Mouse (Mus musculus): ENCODE measurements around the gene Sarnp.
A peak's percentile ranks its signal among the peaks of the same experiment; 100 is the strongest.

DNA sequence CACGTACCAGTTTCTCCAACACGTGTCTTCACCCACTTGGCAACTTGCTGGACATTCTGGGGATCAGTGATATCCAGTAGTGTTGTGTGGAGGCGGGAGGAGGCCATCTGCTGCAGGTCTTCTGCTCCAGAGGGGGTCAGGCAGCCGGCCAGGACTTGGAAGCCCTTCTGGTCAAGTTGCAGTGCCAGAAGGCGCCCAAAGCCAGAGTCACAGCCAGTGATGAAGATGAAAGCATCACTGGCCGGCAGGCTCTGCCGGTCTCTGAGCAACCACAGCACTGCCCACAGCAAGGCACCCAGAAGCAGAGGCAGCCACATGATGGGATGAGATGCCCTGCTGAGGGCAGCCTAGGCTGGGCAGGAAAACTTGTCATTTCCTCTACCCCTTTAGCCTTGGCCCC is 101.1 kb downstream of the Sarnp start:
- no peak for TF ChIP-seq TCF12 (IDR thresholded peaks at IDR 0.05; ENCODE audit: insufficient read depth, poor library complexity, severe bottlenecking)
- peak; percentile 82 for TF ChIP-seq POLR2A (IDR thresholded peaks at IDR 0.05; ENCODE audit: insufficient read length, low read depth)
- TF ChIP-seq CEBPB (IDR thresholded peaks at IDR 0.05; ENCODE audit: insufficient read depth, poor library complexity, severe bottlenecking), result no peak
- TF ChIP-seq E2F4 (IDR thresholded peaks at IDR 0.05; ENCODE audit: insufficient read depth), result no peak
- TF ChIP-seq MAX (IDR thresholded peaks at IDR 0.05; ENCODE audit: low read depth), result no peak
- TF ChIP-seq REST (IDR thresholded peaks at IDR 0.05; ENCODE audit: insufficient read depth, insufficient read length), result no peak
